Mouse (Mus musculus) embryonic facial prominence, embryonic 12.5 days (tissue): ENCODE data around the gene Acat1. TPM values are rescaled to one million over a fixed set of nuclear protein-coding genes. Genes with fewer than 3 reads are reported as not detected.

Source experiments
- ATAC-seq: fragments of 200-750 bp; cut with Nextera tagmentation; 2 replicates; pipeline ENCODE4 v1.8.0; 2017; ENCODE audit not compliant: insufficient number of reproducible peaks, insufficient read depth, low FRiP score, low TSS enrichment
- H3K27ac ChIP-seq: fragments of 300-500 bp; sonication (generic); 2 replicates; pipeline ENCODE4 v1.5.1; 2016; ENCODE audit warnings: mild to moderate bottlenecking
- H3K27me3 ChIP-seq: fragments of 300-500 bp; sonication (generic); 2 replicates; pipeline ENCODE4 v1.6.1; 2016; ENCODE audit warnings: mild to moderate bottlenecking, moderate library complexity
- H3K36me3 ChIP-seq: fragments of 300-500 bp; sonication (generic); 2 replicates; pipeline ENCODE4 v1.6.1; 2016; ENCODE audit warnings: mild to moderate bottlenecking
- H3K4me1 ChIP-seq: fragments of 300-500 bp; sonication (generic); 2 replicates; pipeline ENCODE4 v1.6.1; 2016
- H3K4me2 ChIP-seq: fragments of 300-500 bp; sonication (generic); replicated peaks from 2 replicates; pipeline ENCODE4 v1.6.1; 2016; ENCODE audit warnings: mild to moderate bottlenecking, moderate library complexity
- H3K4me3 ChIP-seq: fragments of 300-500 bp; sonication (generic); 2 replicates; pipeline ENCODE4 v1.5.1; 2016; ENCODE audit warnings: mild to moderate bottlenecking
- H3K9ac ChIP-seq: fragments of 300-500 bp; sonication (generic); 2 replicates; pipeline ENCODE4 v1.6.1; 2016; ENCODE audit warnings: mild to moderate bottlenecking, moderate library complexity
- H3K9me3 ChIP-seq: fragments of 300-500 bp; sonication (generic); 2 replicates; pipeline ENCODE4 v1.6.1; 2016; ENCODE audit warnings: mild to moderate bottlenecking, moderate library complexity
- WGBS: fragments of 180-500 bp; shearing (Covaris S2); methylation state at CpG from one replicate; pipeline ENCODE4 v1.1.7; 2016; 5-methylcytosine and 5-hydroxymethylcytosine counted together
- polyA plus RNA-seq: library from polyadenylated mRNA; unstranded; fragments of >200 nt; fragmentation: Nextera tagmentation; extraction: Ambion mirVana; gene quantifications from 2 replicates; pipeline ENCODE4 v1.2.1, GENCODE M21; 2016

Acat1 gene
- polyA plus RNA-seq: 89.4 and 91.0 TPM in 2 replicates

DNA sequence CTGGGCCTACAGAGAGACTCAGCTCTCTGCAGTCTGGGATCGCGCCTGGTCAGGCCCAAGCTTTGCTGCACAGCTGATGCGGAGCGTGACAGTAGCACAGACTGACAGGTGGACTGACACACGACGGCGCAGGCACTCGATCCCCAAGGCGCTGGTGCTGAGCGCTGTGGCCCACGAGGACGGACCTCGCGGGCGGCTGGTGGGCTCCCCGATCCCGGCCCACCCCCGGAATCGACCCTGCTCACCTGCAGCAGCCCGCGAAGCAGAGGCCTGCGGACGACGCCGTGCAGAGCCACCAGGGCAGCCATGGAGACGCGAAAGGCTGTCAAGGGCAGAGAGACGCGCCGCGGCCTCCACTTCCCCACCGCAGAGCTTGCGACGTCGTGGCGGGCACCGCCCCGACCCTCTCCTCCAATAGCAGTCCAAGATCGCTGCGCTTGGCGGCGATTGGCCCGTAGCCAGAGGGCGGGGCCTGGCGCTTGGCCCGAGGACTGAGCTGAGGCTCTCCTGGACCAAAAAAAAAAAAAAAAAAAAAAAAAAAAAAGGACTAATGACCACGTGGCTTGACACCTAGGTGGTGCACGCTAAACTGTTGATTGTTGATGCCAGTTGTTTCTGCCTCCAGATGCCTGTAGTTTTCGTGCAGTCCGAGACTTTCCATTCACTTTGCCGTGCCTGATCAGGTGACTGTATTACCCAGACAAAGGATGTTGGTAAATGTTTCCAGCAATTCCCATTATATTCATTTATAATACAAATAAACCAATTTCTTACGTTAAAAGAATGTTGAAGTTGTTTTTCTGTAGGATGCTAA lies at the start of gene Acat1:
Gene Acat1, minus strand, starts transcription at position 415 of the 814 bp plus-strand sequence.
- peaks cover 4% of the 10 kb centered on the region; the same call in 1 of the 2 replicates for H3K36me3 ChIP-seq
- peak; percentile 98 for ATAC-seq
- H3K27me3 ChIP-seq: no peaks in the 10 kb centered on the region
- H3K4me1 ChIP-seq: no peaks in the 10 kb centered on the region
- 6% methylated on average over 52 of the region's 52 CpGs for WGBS
- H3K4me3 ChIP-seq: peak within 1 kb of the TSS; percentile 72
- peak within 1 kb of the TSS; percentile 76 for H3K9ac ChIP-seq
- peak within 1 kb of the TSS; percentile 86 for H3K4me2 ChIP-seq
- H3K9me3 ChIP-seq: no peaks in the 10 kb centered on the region
- no peak within 1 kb of the TSS; the same call in 1 of the 2 replicates for H3K27ac ChIP-seq

DNA sequence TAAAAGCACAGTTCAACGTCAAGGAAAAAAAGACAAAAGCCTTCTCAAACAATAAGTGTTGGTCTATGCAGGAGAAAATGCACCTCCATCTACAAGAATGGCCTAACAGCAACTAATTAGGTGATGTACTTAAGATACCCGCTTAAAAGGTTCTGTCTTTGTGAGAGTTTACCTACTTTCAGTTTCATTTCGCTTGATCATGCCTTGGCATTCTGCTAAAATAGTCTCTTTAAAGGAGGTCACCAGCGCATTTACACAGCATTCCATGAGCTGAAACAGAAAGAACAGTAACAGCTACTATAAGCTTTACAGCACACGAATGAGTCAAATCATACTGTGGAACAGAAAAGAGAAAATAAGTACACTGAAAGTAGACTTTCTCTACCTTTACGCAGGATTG lies 24.6 kb upstream of the Acat1 start:
- Histone ChIP-seq H3K4me3 (no peak overlapping the region), H3K27ac (no peak overlapping the region), H3K36me3 (peaks cover 46% of the 10 kb centered on the region), H3K9me3 (no peaks in the 10 kb centered on the region), H3K4me1 (no peaks in the 10 kb centered on the region), H3K9ac (no peak overlapping the region), H3K4me2 (no peak overlapping the region), H3K27me3 (no peaks in the 10 kb centered on the region)
- ATAC-seq: no peak
- 95% methylated on average over 6 of the region's 6 CpGs for whole genome bisulfite sequencing

DNA sequence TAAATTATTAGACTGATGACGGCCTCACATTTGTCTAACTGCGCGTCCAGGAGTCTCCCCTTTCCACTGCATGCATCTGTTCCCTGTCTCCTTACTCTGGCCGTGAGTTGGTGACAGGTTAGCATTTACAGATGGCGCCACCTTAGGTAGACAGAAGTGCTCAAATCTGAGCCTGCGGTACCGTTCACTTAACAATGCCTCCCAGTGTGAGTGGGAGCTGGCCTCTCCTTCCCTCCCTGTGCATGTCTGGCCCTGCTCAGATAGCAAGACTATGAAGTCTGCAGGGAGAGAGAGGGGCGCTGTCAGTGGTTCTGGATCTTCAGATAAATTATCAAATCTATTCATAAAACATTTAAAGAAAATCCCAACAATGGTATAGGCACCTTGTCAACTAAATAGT lies 5.1 kb upstream of the Acat1 start:
- WGBS: 84% methylated on average over 8 of the region's 8 CpGs
- no peaks in the 10 kb centered on the region for H3K9me3 ChIP-seq
- ATAC-seq: no peak
- no peak overlapping the region for H3K9ac ChIP-seq
- no peaks in the 10 kb centered on the region for H3K4me1 ChIP-seq
- no peaks in the 10 kb centered on the region for H3K27me3 ChIP-seq
- peaks cover 34% of the 10 kb centered on the region for H3K36me3 ChIP-seq
- no peak overlapping the region for H3K27ac ChIP-seq
- no peak overlapping the region for H3K4me3 ChIP-seq
- no peak overlapping the region for H3K4me2 ChIP-seq

DNA sequence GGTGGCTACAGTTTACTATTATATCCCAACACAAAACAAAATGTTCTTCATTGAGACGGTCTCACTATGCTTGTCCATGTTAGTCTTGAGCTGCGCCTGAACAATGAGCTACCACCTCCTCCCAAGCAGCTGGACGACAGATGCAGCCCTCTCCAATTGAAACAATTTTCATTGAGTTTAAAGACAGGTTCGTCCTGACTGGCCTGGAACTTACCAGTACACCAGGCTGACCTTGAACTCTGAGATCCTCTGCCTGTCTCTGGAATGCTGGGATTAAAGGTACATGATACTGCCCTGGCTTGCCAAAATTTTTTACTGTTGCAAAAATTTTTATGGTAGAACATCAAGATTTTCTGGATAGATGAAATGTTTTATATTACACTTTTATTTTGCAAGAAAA lies 4.1 kb upstream of the Acat1 start:
- H3K9me3 ChIP-seq: no peaks in the 10 kb centered on the region
- H3K4me2 ChIP-seq: no peak overlapping the region
- no peak overlapping the region for H3K4me3 ChIP-seq
- 79% methylated on average over 4 of the region's 4 CpGs for WGBS
- H3K27me3 ChIP-seq: no peaks in the 10 kb centered on the region
- no peak overlapping the region for H3K9ac ChIP-seq
- H3K4me1 ChIP-seq: no peaks in the 10 kb centered on the region
- H3K36me3 ChIP-seq: peaks cover 26% of the 10 kb centered on the region
- ATAC-seq: no peak
- H3K27ac ChIP-seq: no peak overlapping the region

DNA sequence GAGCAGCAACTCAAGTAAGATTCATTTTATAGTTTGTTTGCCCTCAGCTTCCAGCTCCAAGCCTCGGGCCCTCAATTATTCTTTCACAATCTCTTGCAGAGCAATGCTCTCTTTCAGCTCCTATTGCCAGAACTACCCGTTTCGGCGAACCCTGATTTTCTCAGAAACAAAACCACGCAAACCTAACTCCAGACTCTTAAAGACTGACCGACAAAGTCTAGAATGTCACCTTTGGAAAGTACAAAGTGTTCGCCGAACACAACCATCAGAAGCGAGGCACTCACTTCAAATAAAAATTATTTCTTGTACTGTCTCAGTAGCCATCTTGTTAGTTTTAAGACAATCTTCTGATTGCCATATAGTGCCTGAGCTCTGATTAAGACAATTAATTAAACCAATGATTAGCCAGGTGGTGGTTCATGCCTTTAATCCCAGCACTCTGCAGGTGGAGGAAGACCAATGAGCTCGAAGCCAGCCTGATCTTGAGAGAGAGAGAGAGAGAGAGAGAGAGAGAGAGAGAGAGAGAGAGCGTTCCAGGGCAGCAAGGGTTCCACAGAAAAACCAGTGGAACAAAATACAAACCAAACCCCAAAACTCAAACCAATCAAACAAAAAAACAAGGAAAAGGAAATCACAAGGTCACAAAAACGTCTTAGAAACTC lies 745 bp downstream of the Acat1 start:
- Histone ChIP-seq H3K9me3 (no peaks in the 10 kb centered on the region), H3K4me3 (peak overlapping the region; percentile 72), H3K27ac (no peak overlapping the region), H3K4me1 (no peaks in the 10 kb centered on the region), H3K36me3 (0 out of 2 replicates have a peak, but pooled peaks cover 3% of the 10 kb centered on the region), H3K9ac (peak overlapping the region; percentile 76), H3K27me3 (no peaks in the 10 kb centered on the region), H3K4me2 (peak overlapping the region; percentile 86)
- ATAC-seq: no peak
- 79% methylated on average over 12 of the region's 12 CpGs for WGBS

DNA sequence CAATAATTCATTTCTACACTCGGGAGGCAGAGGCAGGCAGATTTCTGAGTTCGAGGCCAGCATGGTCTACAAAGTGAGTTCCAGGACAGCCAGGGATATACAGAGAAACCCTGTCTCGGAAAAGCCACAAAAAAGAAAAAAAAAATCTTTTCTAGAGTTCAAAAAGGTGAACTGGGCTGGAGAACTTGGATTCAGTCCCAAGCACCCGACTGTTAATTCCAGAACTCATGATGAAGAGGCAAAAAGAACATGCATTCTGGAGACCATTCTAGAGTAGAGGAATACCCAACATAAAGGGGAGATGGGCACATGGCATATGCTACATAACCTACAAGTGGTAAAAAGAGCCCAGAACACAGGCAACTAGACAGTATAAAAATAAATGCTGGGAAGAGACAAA lies 2.4 kb downstream of the Acat1 start:
- Histone ChIP-seq H3K4me3 (no peak overlapping the region), H3K27me3 (no peaks in the 10 kb centered on the region), H3K27ac (no peak overlapping the region), H3K4me2 (no peak overlapping the region), H3K4me1 (no peaks in the 10 kb centered on the region), H3K9ac (no peak overlapping the region), H3K9me3 (no peaks in the 10 kb centered on the region), H3K36me3 (no peaks in the 10 kb centered on the region)
- 96% methylated on average over 4 of the region's 4 CpGs for WGBS
- no peak for ATAC-seq

DNA sequence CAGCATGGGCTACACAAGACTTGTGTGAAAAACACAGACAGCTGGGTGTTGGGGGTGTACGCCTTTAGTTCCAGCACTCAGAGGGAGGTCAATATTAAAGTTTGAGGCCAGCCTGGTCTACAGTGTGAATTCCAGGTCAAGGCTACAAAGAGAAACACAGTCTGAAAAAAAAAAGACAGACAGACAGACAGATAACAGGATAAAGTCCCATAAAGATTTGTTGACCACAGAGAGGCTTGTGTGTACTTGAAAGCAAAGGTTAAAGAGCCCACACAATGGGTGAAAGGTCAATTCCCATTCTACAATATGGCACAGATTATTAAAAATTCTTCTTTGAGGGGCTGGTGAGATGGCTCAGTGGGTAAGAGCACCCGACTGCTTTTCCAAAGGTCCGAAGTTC lies 3.0 kb downstream of the Acat1 start:
- Histone ChIP-seq H3K27me3 (no peaks in the 10 kb centered on the region), H3K9ac (no peak overlapping the region), H3K27ac (no peak overlapping the region), H3K4me1 (no peaks in the 10 kb centered on the region), H3K4me2 (no peak overlapping the region), H3K4me3 (no peak overlapping the region), H3K36me3 (no peaks in the 10 kb centered on the region), H3K9me3 (no peaks in the 10 kb centered on the region)
- no peak for ATAC-seq
- WGBS: 87% methylated on average over 3 of the region's 3 CpGs

DNA sequence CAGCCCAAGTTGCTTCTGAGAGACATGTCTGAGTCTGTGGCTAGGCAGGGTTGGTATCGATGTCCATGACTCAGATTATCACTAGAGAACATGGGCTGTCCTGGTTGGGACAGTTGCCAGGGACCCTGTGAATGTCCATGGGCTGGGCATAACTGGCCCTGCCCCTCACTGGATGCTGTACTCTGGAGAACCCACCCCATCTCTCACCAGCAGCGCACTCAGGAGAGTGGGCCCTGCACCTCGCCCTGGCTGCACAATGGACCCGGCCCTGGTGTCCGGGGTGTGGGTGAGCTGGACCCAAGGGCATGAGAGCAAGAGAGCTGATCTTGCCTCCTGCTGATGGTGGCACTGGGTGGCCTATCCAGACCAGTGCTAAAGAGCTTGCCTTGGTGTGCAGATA lies 5.2 kb downstream of the Acat1 start:
- Histone ChIP-seq H3K9ac (no peak overlapping the region), H3K4me2 (no peak overlapping the region), H3K27me3 (no peaks in the 10 kb centered on the region), H3K4me3 (no peak overlapping the region), H3K9me3 (no peaks in the 10 kb centered on the region), H3K27ac (no peak overlapping the region), H3K4me1 (no peaks in the 10 kb centered on the region), H3K36me3 (no peaks in the 10 kb centered on the region)
- ATAC-seq: no peak
- WGBS: 95% methylated on average over 5 of the region's 5 CpGs

DNA sequence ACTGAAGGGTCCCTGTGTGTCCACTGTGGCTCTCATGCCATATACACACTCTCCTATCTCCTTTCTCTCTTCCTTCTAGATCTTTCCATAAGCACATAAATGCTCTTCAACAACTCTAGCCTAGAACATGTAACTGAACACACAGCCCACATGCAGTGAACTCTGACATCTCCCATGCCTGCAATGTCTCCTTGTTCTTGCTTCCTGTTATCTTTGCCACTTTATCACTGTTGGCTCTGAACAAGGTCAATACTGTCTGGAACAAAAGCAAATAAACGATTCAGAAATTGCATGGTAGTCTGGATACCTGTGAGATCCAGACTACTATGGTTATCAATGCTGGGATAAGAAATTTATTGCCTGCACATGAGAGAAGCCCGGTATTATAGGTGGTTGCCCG lies 6.3 kb downstream of the Acat1 start:
- ATAC-seq: no peak
- Histone ChIP-seq H3K9ac (no peak overlapping the region), H3K4me2 (no peak overlapping the region), H3K36me3 (no peaks in the 10 kb centered on the region), H3K4me3 (no peak overlapping the region), H3K27me3 (no peaks in the 10 kb centered on the region), H3K9me3 (no peaks in the 10 kb centered on the region), H3K4me1 (no peaks in the 10 kb centered on the region), H3K27ac (no peak overlapping the region)
- 86% methylated on average over 3 of the region's 3 CpGs for WGBS

DNA sequence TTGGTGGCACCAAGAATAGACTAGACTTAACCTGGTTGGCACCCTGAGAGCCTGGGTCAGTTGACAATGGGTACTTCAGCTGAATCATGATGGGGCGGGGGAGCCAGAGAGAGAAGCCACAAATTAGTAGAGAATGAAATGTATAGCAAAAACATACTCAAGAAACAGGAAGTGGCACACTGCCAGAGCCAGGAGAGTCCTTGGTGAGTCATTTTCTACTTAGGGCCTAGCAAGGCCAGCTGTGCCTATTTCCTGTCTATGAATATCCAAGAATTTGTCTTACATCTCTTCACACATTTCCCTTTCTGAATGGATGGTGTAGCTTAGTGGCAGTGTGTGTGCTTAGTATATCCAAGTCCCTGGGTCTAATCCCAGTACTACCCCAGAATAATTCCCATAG lies 6.8 kb downstream of the Acat1 start:
- Histone ChIP-seq H3K27me3 (no peaks in the 10 kb centered on the region), H3K27ac (no peak overlapping the region), H3K4me2 (no peak overlapping the region), H3K4me3 (no peak overlapping the region), H3K4me1 (no peaks in the 10 kb centered on the region), H3K9ac (no peak overlapping the region), H3K9me3 (no peaks in the 10 kb centered on the region), H3K36me3 (no peaks in the 10 kb centered on the region; the same call in 1 of the 2 replicates)
- no peak for ATAC-seq
- WGBS: 96% methylated on average over 1 of the region's 1 CpGs

DNA sequence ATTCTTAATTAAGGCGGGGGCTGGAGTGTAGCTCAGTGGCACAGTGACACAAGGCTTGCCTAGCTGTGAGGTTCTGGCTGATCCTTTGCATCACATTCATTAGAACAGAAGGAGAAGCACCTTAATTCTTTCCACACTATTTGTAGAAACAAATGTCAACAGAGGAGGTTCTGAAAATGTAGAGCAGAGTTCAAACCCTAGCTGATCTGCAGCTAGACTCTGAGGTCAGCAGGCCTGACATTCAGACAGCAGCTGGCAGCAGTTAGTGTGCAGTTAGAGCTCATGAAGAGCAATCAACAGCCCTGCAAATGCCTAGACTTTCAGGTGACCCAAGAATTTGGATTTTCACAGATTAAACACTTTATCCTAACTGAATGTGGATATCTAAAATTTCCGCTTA lies 8.6 kb downstream of the Acat1 start:
- no peak overlapping the region for H3K27ac ChIP-seq
- WGBS: 83% methylated on average over 2 of the region's 2 CpGs
- H3K4me2 ChIP-seq: no peak overlapping the region
- no peaks in the 10 kb centered on the region; the same call in 1 of the 2 replicates for H3K36me3 ChIP-seq
- H3K9me3 ChIP-seq: no peaks in the 10 kb centered on the region
- no peak overlapping the region for H3K4me3 ChIP-seq
- no peaks in the 10 kb centered on the region for H3K27me3 ChIP-seq
- no peaks in the 10 kb centered on the region for H3K4me1 ChIP-seq
- no peak for ATAC-seq
- H3K9ac ChIP-seq: no peak overlapping the region

DNA sequence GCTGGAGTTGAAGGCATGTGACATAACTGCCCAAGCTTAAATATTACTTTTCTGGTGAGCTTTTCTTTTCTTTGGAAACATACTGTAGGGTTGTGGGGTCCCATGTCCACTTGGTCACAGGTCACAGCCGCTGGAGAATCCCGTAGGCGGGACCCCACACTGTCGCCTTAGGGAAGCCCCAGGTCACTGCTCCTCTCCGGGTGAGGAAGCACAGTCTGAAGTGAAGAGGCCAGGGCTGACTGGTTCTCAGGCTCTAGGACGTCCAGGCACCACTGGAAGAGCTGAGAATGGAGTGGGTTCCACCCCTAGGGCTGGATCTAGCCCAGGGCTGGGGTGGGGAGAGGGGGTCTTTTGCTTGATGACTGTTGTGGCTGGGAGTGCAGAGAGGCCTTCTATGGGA lies 11.6 kb downstream of the Acat1 start:
- no peaks in the 10 kb centered on the region for H3K27me3 ChIP-seq
- ATAC-seq: no peak
- H3K27ac ChIP-seq: no peak overlapping the region
- no peak overlapping the region for H3K4me3 ChIP-seq
- 79% methylated on average over 6 of the region's 6 CpGs for WGBS
- no peak overlapping the region for H3K4me2 ChIP-seq
- no peaks in the 10 kb centered on the region for H3K9me3 ChIP-seq
- H3K36me3 ChIP-seq: peaks cover 6% of the 10 kb centered on the region; the same call in 1 of the 2 replicates
- no peaks in the 10 kb centered on the region for H3K4me1 ChIP-seq
- no peak overlapping the region for H3K9ac ChIP-seq
